Mouse (Mus musculus) activated CD4-positive, CD25-positive, alpha-beta regulatory T cell, adult 4 months (primary cell): ENCODE data around the gene Dvl1. TPM values are rescaled to one million over a fixed set of nuclear protein-coding genes. Genes with fewer than 3 reads are reported as not detected.

Experiments used
- ATAC-seq: one replicate; pipeline ENCODE4 v1.8.0; 2017
- polyA plus RNA-seq, 2 experiments: library from polyadenylated mRNA; unstranded; fragments of 100-300 nt; shearing (Covaris generic); gene quantifications; one replicate each; pipeline ENCODE4 v1.2.1; 2017

Gene Dvl1
- polyA plus RNA-seq, 2 experiments from 2014 or later: 2.1 to 2.7 TPM

- ATAC-seq: no peak
Observed at GRCm38 (mm10) chr4:155883587-155883986, 36.4 kb downstream of the Dvl1 start.

DNA sequence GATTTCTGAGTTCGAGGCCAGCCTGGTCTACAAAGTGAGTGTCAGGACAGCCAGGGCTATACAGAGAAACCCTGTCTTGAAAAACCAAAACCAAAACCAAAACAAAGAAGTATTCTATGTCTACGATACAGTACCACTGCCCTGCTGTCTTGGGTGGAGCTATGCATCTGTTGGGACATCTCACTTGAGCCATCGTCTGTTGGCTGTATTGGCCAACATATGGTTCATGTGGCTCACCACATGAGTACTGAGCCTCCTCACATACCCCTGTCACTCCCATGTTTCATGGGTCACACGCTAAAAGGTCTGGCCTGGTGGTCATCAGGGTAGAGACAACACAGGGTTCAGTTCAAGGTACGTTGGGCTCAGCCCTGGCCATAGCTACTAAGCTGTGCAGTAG lies 39.1 kb downstream of the Dvl1 start:
- ATAC-seq: no peak

- ATAC-seq: no peak
Observed at GRCm38 (mm10) chr4:155887674-155888073, 40.5 kb downstream of the Dvl1 start.

- no peak for ATAC-seq
Observed at GRCm38 (mm10) chr4:155888181-155888580, 41.0 kb downstream of the Dvl1 start.

GRCm38 (mm10) chr4:155889316-155889715 lies 42.1 kb downstream of the Dvl1 start:
- no peak for ATAC-seq

- no peak for ATAC-seq
Observed at GRCm38 (mm10) chr4:155891011-155891471, 43.8 kb downstream of the Dvl1 start.

DNA sequence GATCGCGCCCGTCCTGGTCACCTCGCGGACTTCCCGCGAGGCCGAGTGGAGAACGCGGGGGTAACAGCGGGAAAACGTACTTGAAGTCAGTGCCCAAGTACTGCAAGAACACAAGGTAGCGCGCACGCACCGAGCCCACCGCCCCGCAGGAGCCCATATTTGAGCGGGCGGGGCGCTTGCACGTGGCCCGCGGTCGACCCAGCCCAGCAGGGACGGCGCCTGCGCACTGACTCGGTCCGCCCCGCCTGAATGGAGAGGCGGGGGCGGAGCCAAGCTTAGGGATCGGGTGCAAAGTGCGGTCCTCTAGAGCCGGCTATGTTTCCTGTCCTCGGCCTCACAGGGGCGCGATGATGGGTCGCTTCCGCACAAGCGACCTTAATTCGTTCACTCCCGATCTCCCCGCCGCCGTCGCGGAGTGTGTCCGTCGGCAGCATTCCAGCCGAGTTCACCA lies 44.4 kb downstream of the Dvl1 start, which contains the start of the genes Pusl1 and Acap3:
Pusl1 (minus strand) TSS at position 231 of the 451 bp plus-strand sequence.
Acap3 (plus strand) TSS at position 272 of the 451 bp plus-strand sequence.
- peak; percentile 69 for ATAC-seq

DNA sequence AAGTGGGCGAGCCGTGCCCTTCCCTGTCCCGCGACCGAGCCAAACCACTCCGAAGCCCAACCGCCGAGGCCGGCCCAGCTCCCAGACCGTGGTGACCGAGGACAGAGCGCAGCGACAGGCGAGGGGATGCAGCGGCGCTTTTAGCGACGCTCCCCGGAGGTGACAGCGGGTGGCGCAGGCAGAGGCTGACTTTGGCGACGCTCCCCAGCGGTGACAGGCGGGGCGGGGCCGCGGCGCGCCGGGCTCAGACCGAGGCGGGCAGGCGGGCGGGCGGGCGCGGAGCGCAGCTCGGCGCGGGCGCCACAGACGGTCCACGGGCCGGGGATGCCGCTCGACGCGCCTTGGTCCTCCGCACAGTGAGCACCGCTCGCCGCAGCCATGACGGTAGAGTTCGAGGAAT lies 44.8 kb downstream of the Dvl1 start:
- peak; percentile 67 for ATAC-seq

- ATAC-seq: no peak
Observed at GRCm38 (mm10) chr4:155892438-155893211, 45.4 kb downstream of the Dvl1 start.

GRCm38 (mm10) chr4:155893212-155893690 lies 46.0 kb downstream of the Dvl1 start:
- ATAC-seq: no peak

DNA sequence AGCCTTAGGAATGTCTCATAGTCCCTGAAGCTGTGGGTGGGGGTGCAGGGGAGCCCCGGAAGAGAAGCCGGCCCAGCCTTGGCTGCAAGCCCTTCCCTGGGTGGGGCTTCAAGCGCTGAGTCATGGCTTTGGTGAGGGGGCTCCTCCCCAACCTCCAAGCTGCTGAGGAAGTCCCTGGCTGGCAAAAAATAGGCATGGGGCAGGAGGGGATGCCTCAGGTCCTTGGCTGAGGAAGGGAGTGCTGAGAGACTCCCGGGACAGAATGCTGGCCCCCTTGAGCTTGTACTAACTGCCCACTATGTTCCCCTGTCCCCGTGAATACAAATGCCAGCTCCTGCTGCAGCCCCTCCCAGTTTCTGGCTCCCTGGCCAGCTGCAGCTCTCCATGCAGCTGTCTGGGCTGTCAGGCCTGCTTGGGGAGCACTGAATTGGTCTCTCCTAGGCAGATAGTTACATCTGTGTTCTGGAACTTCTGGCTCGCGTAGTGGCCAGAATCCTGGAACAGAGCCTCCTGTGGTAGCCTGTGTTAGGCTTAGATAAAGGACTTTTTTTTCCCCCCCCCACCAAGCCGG lies 47.2 kb downstream of the Dvl1 start:
- no peak for ATAC-seq

- no peak for ATAC-seq
Observed at GRCm38 (mm10) chr4:155895216-155895615, 48.0 kb downstream of the Dvl1 start.

- no peak for ATAC-seq
Observed at GRCm38 (mm10) chr4:155895826-155896225, 48.6 kb downstream of the Dvl1 start.

DNA sequence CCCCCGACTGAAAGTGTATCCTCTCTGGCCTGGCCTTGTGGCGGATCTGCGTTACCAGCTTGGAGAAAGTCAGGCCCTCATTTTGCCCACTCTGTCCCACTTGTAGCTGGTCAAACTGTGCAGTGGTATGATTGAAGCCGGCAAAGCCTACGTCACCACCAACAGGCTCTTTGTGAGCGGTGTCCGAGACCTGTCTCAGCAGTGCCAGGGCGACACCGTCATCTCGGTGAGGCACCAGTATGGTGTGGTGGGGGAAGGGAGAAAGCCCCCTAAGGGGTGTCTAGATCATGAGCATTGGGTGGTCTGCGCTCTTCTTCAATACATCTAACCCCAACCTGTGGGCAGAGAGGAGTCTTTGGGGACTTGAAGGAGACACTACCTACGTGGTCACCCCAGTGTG lies 49.3 kb downstream of the Dvl1 start:
- ATAC-seq: no peak

DNA sequence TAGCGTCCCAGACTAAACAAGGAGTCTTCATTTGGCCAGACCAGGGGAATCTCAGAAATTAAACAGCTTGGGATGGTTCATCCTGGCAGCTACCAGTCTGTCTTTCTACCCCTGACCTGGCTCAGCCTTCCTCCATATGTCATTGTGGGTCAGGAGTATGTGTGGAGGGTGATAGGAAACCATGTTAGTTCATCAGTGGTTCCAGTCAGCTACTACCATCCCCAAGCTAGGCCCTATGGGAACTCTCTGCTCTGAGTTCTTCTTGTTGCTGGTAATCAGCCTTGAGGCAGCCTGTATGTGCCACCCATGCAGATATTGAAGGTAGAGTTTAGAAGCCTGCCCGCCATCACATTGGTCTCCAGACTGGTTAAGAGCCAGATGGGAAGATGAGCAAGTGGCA lies 51.1 kb downstream of the Dvl1 start:
- ATAC-seq: no peak

- no peak for ATAC-seq
Observed at GRCm38 (mm10) chr4:155899355-155899754, 52.2 kb downstream of the Dvl1 start.

DNA sequence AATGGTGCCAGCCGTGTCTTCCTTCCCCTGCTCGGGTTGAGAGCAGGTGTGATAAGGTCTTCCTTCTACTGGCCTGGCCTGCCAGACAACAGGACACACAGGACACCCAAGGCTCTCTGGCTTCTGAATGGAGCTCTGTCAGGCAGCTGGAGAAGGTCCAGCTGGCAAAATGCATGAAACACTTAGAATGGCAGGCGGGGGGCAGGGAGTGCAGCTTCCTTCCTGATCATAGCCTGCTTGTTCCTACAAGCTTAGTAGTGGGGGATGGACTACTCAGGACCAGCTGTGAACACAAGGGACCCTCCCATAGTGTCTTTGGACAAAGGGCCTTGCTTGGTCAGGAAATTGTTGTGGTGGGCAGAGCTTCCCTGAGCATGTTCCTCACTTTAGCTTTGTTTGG lies 54.0 kb downstream of the Dvl1 start:
- no peak for ATAC-seq

DNA sequence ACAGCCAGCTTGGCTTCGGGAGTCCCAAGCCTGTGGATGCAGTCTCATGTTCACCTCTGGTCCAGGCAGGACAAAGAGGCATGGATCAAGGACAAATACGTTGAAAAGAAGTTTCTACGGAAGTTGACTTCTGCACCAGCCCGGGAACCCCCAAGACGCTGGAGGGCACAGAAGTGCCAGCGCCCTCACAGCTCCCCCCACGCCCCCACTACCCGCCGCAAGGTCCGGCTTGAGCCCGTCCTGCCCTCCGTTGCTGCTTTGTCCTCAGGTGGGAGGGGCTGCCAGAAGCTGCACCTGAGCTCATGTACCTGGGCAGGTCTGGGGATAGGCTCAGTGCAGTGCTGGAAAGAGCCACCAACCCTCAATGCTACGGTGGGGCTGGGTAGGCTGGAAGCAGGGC lies 56.0 kb downstream of the Dvl1 start:
- ATAC-seq: no peak

DNA sequence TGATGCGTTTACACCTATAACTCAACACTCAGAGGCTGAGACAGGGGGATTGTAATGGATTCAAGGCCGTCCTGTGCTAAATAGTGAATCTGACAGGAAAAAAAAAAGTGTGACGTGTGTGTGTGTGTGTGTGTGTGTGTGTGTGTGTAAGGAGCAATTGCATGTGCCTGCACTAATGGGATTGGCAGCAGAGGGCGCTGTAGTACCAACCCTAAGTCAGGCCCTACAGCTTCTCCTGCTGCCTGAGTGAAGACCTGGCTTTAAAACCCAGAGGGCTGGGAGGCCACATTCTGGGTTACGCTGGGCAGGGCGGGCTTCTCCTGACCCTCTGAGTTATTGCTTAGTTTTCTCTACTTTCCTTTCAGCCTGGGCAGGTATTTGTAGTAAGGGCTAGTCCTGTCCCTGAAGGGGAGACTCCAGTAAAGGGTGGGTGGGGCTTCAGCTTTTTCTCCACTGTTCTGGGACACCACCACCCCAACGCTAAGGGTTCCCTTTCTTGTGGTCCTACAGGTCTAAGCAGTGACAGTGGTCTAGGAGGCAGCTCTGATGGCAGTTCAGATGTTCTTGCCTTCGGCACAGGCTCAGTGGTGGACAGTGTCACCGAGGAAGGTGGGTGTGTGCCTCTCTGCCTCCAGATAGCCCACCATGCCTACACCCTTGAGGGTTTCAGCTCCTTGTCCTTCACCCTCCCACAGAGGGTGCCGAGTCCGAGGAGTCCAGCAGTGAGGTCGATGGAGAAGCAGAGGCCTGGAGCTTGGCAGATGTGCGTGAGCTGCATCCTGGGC lies 57.3 kb downstream of the Dvl1 start:
- no peak for ATAC-seq

- ATAC-seq: no peak
Observed at GRCm38 (mm10) chr4:155905634-155906033, 58.4 kb downstream of the Dvl1 start.

DNA sequence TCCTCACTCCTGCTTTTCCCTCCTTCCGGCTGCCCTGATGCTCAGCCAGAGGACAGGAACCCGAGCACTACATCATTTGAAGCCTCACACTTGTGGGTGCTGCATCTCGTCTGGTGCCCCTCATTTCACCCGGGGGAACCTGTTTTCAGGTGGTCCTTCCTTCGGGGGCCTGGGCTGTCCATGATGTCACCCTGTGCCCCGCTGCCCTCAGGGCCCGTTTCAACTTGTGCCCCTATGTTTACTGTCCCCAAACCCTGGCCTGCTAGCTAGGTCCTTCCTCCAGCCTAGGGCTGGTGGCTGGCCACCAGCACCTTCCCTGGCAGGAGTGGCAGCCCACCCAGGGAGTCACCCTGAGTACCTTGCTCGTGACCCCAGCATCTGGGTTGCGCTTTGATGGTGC lies 58.9 kb downstream of the Dvl1 start:
- no peak for ATAC-seq

DNA sequence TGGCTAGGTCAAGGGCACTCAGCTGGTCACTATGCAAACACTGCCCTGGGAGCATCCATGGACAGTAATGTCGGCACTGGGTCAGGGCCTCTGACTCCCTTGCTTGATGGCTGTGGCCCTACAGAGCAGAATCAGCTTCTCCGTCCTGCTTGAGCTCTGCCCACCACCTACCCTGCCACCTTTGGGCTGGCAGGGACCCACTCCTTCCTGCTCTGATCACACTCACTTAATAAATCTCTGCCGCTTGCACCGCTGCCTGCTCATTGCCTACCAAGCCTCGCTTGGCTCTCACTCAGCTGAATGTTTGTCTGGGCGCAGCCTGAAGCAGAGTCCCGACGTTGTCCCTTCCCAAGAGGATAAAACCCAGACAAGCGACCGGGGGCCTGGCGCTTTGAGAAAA lies 59.8 kb downstream of the Dvl1 start:
- ATAC-seq: no peak

GRCm38 (mm10) chr4:155908281-155908680 lies 61.1 kb downstream of the Dvl1 start:
- no peak for ATAC-seq
